Mouse (Mus musculus) stomach, postnatal 0 days (tissue): ENCODE measurements around the gene Ankrd11.

ENCODE experiments used
- CTCF ChIP-seq: IDR thresholded peaks from 2 replicates; pipeline ENCODE4 v1.5.1; 2016; ENCODE audit warnings: antibody characterized with exemption, low read depth, mild to moderate bottlenecking, moderate library complexity
- EP300 ChIP-seq: optimal IDR thresholded peaks from 2 replicates; pipeline ENCODE3; 2016; ENCODE audit warnings: antibody characterized with exemption

DNA sequence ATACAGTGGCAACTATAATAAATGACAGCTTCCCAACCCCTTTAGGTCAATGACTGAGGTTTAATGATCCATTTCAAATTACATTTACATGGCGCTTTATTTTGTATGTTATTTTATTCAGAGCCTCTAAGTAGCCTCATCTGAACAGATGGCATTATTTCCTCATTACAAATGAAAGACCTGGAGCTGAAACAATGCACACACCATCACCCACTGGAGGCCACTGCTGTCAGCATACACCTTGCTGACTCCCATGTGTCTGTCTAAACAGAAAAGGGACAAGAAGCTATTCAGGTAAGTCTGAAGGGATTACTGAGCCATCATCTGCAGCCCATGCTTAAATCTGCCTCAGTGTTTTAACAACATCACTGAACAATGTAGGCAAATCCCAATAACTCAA, 107.0 kb downstream of the Ankrd11 start:
- no peak for TF ChIP-seq CTCF
- no peak for TF ChIP-seq EP300
